Mouse (Mus musculus) embryo, embryonic 11 days (tissue): ENCODE measurements around the gene Vwa8.

Experiments
- DNase-seq: peaks from one replicate; pipeline ENCODE4 v3.0.0-alpha.2; 2015

Gene Vwa8

GRCm38 (mm10) chr14:79196711-79197110 lies 347.9 kb downstream of the Vwa8 start:
- no peak for DNase-seq

- no peak for DNase-seq
Observed at GRCm38 (mm10) chr14:79198066-79198465, 349.2 kb downstream of the Vwa8 start.

GRCm38 (mm10) chr14:79200133-79200891 lies 351.5 kb downstream of the Vwa8 start:
- DNase-seq: no peak

GRCm38 (mm10) chr14:79200892-79201285 lies 352.0 kb downstream of the Vwa8 start:
- DNase-seq: no peak

- DNase-seq: peak; percentile 47
Observed at GRCm38 (mm10) chr14:79202722-79203362, 354.0 kb downstream of the Vwa8 start.

- peak; percentile 89 for DNase-seq
Observed at GRCm38 (mm10) chr14:79203496-79204158, 354.8 kb downstream of the Vwa8 start.

GRCm38 (mm10) chr14:79204866-79205265 lies 356.0 kb downstream of the Vwa8 start:
- no peak for DNase-seq

- DNase-seq: peak; percentile 48
Observed at GRCm38 (mm10) chr14:79206210-79206609, 357.4 kb downstream of the Vwa8 start.

GRCm38 (mm10) chr14:79208468-79208867 lies 359.6 kb downstream of the Vwa8 start:
- DNase-seq: no peak

GRCm38 (mm10) chr14:79209813-79210212 lies 361.0 kb downstream of the Vwa8 start:
- DNase-seq: no peak

GRCm38 (mm10) chr14:79212380-79212991 lies 363.6 kb downstream of the Vwa8 start:
- DNase-seq: no peak

- DNase-seq: no peak
Observed at GRCm38 (mm10) chr14:79214129-79214528, 365.3 kb downstream of the Vwa8 start.

GRCm38 (mm10) chr14:79214660-79215249 lies 365.9 kb downstream of the Vwa8 start:
- no peak for DNase-seq

- DNase-seq: no peak
Observed at GRCm38 (mm10) chr14:79216366-79216765, 367.5 kb downstream of the Vwa8 start.

- no peak for DNase-seq
Observed at GRCm38 (mm10) chr14:79223431-79224036, 374.7 kb downstream of the Vwa8 start.

GRCm38 (mm10) chr14:79225458-79225857 lies 376.6 kb downstream of the Vwa8 start:
- DNase-seq: no peak

GRCm38 (mm10) chr14:79226056-79226455 lies 377.2 kb downstream of the Vwa8 start:
- no peak for DNase-seq

GRCm38 (mm10) chr14:79226741-79227140 lies 377.9 kb downstream of the Vwa8 start:
- DNase-seq: no peak

- no peak for DNase-seq
Observed at GRCm38 (mm10) chr14:79227955-79228354, 379.1 kb downstream of the Vwa8 start.

- no peak for DNase-seq
Observed at GRCm38 (mm10) chr14:79231677-79232076, 382.8 kb downstream of the Vwa8 start.

GRCm38 (mm10) chr14:79233697-79234096 lies 384.8 kb downstream of the Vwa8 start:
- DNase-seq: no peak

- DNase-seq: no peak
Observed at GRCm38 (mm10) chr14:79234513-79234912, 385.7 kb downstream of the Vwa8 start.

- no peak for DNase-seq
Observed at GRCm38 (mm10) chr14:79235157-79235556, 386.3 kb downstream of the Vwa8 start.
